Mouse (Mus musculus): ENCODE data around the gene Ctbp1. TPM values are rescaled to one million over a fixed set of nuclear protein-coding genes. Genes with fewer than 3 reads are reported as not detected.

The Ctbp1 gene
- polyA plus RNA-seq, 1 experiment from 2014 or later = 139 TPM

DNA sequence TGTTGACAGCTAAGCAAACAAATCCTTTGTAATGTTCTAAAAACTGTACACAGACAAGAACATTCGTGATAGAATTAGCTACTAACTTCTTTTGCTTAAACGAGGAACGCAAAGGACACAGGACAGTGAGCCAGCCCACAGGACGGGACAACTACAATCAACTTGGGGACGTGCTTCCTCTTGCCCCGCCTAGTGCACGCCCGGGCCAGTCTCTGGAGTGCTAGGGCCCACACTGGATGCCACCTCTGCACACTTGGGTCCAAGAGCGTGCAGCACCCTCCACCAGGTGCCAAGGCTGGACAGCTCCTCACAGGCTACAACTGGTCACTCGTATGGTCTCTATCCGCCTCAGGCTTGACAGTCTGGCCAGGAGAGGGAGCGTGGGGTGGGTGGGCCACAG, 26.6 kb downstream of the Ctbp1 start:
- no peak for ATAC-seq
- no peaks in the 10 kb centered on the region for H3K9me3 ChIP-seq (ENCODE audit: control insufficient read depth)
- no peak overlapping the region for H3K9ac ChIP-seq (ENCODE audit: low read depth, low read length)
- H3K27me3 ChIP-seq (replicated peaks; ENCODE audit: control insufficient read depth, insufficient read depth, low read length) = no peaks in the 10 kb centered on the region
- peaks cover 69% of the 10 kb centered on the region for H3K36me3 ChIP-seq (ENCODE audit: control insufficient read depth, insufficient read depth)
- no peak for TF ChIP-seq CTCF (IDR thresholded peaks at IDR 0.05; ENCODE audit: low read depth)
- no peak overlapping the region for H3K4me2 ChIP-seq (replicated peaks; ENCODE audit: low read depth)
- H3K27ac ChIP-seq (ENCODE audit: low read depth, low read length) = peak overlapping the region; percentile 22; the same call in 1 of the 2 replicates
- no peaks in the 10 kb centered on the region for H3K4me1 ChIP-seq (replicated peaks; ENCODE audit: control insufficient read depth, insufficient read depth, low read length)
- H3K4me3 ChIP-seq (ENCODE audit: low read depth, low read length) = no peak overlapping the region
- WGBS = 63% methylated on average over 12 of the region's 12 CpGs

DNA sequence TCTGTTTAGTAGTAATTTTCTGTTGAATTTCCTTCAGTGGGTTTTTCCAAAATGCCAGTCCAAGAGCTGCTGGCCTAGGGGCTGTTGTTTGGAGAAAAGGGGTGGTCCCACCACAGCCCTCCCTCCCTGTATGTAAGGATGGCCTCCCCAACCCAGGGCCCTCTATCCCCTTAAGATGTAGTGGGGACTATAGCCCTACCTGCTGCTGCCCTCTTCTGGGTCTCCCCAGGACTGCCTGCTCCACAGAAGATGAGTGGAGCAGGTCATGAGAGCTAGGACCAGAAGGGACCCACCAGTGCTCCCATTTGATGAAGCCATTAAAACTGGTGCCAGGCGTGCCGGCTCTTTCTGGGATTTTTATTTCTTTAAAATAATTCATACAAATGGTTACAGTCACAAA, 27.4 kb downstream of the Ctbp1 start:
- 93% methylated on average over 2 of the region's 2 CpGs for WGBS
- H3K4me1 ChIP-seq (replicated peaks; ENCODE audit: control insufficient read depth, insufficient read depth, low read length) = no peaks in the 10 kb centered on the region

DNA sequence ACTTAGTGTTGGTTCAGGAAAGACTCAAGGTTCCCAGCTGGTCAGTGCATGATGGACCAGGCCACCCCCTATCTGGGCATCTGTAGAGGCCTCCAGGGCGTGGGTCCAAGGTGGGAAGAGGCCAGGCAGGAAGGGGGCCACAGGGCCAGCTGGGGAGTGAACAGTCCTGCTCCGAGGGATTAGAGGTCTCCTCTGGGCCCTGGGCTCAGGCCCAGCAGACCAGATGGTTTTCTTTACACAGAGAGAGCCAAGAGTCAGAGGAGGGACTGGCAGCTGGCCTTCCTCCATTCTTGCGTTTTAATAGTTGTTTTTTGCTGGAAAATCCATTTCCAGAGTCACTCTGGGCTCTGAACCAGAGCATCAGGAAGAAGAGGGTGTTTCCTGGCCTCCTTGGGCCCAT, 29.1 kb downstream of the Ctbp1 start:
- no peak overlapping the region for H3K4me2 ChIP-seq (replicated peaks; ENCODE audit: low read depth)
- no peak overlapping the region for H3K9ac ChIP-seq (ENCODE audit: low read depth, low read length)
- H3K9me3 ChIP-seq (ENCODE audit: control insufficient read depth) = no peaks in the 10 kb centered on the region
- peak overlapping the region; percentile 54 for H3K27ac ChIP-seq (ENCODE audit: low read depth, low read length)
- H3K4me3 ChIP-seq (ENCODE audit: low read depth, low read length) = no peak overlapping the region
- H3K36me3 ChIP-seq (ENCODE audit: control insufficient read depth, insufficient read depth) = peaks cover 54% of the 10 kb centered on the region
- no peak for TF ChIP-seq CTCF (IDR thresholded peaks at IDR 0.05; ENCODE audit: low read depth)
- no peaks in the 10 kb centered on the region for H3K27me3 ChIP-seq (replicated peaks; ENCODE audit: control insufficient read depth, insufficient read depth, low read length)
- 70% methylated on average over 3 of the region's 3 CpGs for WGBS
- ATAC-seq = no peak
- H3K4me1 ChIP-seq (replicated peaks; ENCODE audit: control insufficient read depth, insufficient read depth, low read length) = no peaks in the 10 kb centered on the region

More for the DNA sequence above, 27.4 kb downstream of the Ctbp1 start:
- H3K27ac ChIP-seq (ENCODE audit: low read depth, low read length) = no peak overlapping the region
- no peak overlapping the region for H3K4me3 ChIP-seq (ENCODE audit: low read depth, low read length)
- H3K9me3 ChIP-seq (ENCODE audit: control insufficient read depth) = no peaks in the 10 kb centered on the region
- no peak overlapping the region for H3K4me2 ChIP-seq (replicated peaks; ENCODE audit: low read depth)
- peaks cover 62% of the 10 kb centered on the region for H3K36me3 ChIP-seq (ENCODE audit: control insufficient read depth, insufficient read depth)
- TF ChIP-seq CTCF (IDR thresholded peaks at IDR 0.05; ENCODE audit: low read depth) = peak; percentile 75
- no peak for ATAC-seq
- H3K9ac ChIP-seq (ENCODE audit: low read depth, low read length) = no peak overlapping the region
- no peaks in the 10 kb centered on the region for H3K27me3 ChIP-seq (replicated peaks; ENCODE audit: control insufficient read depth, insufficient read depth, low read length)

DNA sequence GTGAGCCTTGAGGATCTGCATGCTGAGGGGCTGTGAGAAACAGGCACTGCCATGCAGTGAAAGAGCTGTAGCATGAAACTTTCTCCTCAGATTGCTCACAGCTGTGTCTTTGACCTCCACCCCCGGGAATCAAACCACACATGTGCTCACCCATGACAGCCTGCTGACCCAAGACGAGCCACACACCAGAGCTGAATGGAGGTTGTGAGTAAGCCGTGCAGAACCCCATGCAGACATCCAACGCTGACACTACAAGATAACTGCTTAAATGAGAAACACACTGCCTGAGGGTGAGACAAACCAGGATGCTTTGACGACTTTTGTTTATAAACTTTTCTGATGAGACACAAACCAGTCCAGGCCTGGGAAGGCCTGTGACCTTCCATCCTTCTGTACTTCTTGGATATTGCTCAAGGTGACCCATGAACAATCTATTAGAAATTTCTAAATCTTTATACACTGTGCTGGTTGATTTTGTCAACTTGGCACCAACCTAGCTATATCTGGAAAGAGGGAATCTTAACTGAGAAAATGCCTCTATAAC, 30.3 kb downstream of the Ctbp1 start:
- Histone ChIP-seq H3K36me3 (ENCODE audit: control insufficient read depth, insufficient read depth) (peaks cover 41% of the 10 kb centered on the region), H3K4me1 (replicated peaks; ENCODE audit: control insufficient read depth, insufficient read depth, low read length) (no peaks in the 10 kb centered on the region), H3K4me2 (replicated peaks; ENCODE audit: low read depth) (no peak overlapping the region), H3K9me3 (ENCODE audit: control insufficient read depth) (no peaks in the 10 kb centered on the region), H3K9ac (ENCODE audit: low read depth, low read length) (no peak overlapping the region), H3K27me3 (replicated peaks; ENCODE audit: control insufficient read depth, insufficient read depth, low read length) (no peaks in the 10 kb centered on the region), H3K4me3 (ENCODE audit: low read depth, low read length) (no peak overlapping the region), H3K27ac (ENCODE audit: low read depth, low read length) (0 out of 2 replicates have a peak overlapping the region, but pooled peaks have one; percentile 5)
- 56% methylated on average over 5 of the region's 5 CpGs for WGBS
- TF ChIP-seq CTCF (IDR thresholded peaks at IDR 0.05; ENCODE audit: low read depth) = no peak
- ATAC-seq = no peak

DNA sequence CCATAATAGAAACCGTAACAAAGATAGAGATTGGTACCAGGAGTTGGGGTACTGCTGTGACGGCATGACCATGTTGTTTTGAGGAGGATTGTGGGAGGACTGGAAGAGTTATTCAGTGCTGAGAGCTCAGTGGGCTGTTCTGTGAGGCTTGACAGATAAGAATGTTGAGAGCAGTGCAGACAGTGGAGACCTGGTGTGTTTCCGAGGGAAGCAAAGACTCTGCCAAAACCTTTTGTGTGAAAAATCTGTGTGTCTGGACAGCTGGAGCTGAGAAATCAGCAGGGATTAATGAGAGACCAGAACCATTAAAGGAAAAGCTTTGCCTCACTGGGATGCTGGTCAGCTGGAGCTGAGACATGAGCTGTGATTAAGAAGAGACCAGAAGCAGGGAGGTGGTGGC, 34.9 kb downstream of the Ctbp1 start:
- ATAC-seq = no peak
- WGBS = 61% methylated on average over 3 of the region's 3 CpGs

DNA sequence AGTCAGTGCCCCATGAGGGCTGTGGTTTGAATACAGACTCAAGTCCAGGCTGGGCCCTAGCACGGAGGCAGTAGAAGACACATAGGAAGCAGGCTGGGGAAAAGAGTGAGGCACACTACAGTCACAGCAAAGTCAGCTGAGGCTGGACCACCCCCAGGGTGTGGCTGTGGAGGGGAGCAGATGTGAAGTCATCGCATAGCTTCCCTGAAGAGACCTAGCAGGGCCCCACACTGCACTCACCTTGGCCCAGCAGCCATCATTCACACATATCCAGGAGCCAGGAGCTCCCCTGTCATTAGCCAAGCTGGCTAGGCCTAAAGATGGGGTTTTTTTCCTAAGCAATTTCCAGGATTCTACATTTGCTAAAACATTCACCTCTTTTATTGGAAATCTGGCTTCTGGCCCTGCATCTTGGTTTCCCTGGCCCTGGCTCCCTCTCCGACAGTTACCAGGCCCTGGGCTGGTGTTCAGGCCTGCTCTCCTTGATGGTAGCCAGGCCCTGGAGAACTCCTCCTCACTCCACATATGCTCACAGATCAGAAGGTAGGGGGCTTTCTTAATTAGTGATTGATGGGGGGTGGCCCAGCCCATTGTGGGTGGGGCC, 35.6 kb downstream of the Ctbp1 start:
- no peak for ATAC-seq
- H3K4me1 ChIP-seq (replicated peaks; ENCODE audit: control insufficient read depth, insufficient read depth, low read length) = no peaks in the 10 kb centered on the region
- H3K4me2 ChIP-seq (replicated peaks; ENCODE audit: low read depth) = no peak overlapping the region
- H3K27me3 ChIP-seq (replicated peaks; ENCODE audit: control insufficient read depth, insufficient read depth, low read length) = no peaks in the 10 kb centered on the region
- 72% methylated on average over 3 of the region's 3 CpGs for WGBS
- no peak overlapping the region for H3K4me3 ChIP-seq (ENCODE audit: low read depth, low read length)
- H3K9me3 ChIP-seq (ENCODE audit: control insufficient read depth) = no peaks in the 10 kb centered on the region
- 0 out of 2 replicates have a peak, but pooled peaks cover 6% of the 10 kb centered on the region for H3K36me3 ChIP-seq (ENCODE audit: control insufficient read depth, insufficient read depth)
- no peak overlapping the region for H3K9ac ChIP-seq (ENCODE audit: low read depth, low read length)
- no peak overlapping the region for H3K27ac ChIP-seq (ENCODE audit: low read depth, low read length)
- TF ChIP-seq CTCF (IDR thresholded peaks at IDR 0.05; ENCODE audit: low read depth) = no peak

More for the DNA sequence above, 34.9 kb downstream of the Ctbp1 start:
- TF ChIP-seq CTCF (IDR thresholded peaks at IDR 0.05; ENCODE audit: low read depth) = no peak
- no peak overlapping the region for H3K4me3 ChIP-seq (ENCODE audit: low read depth, low read length)
- no peak overlapping the region for H3K4me2 ChIP-seq (replicated peaks; ENCODE audit: low read depth)
- H3K27ac ChIP-seq (ENCODE audit: low read depth, low read length) = no peak overlapping the region
- no peaks in the 10 kb centered on the region for H3K4me1 ChIP-seq (replicated peaks; ENCODE audit: control insufficient read depth, insufficient read depth, low read length)
- no peaks in the 10 kb centered on the region for H3K9me3 ChIP-seq (ENCODE audit: control insufficient read depth)
- H3K36me3 ChIP-seq (ENCODE audit: control insufficient read depth, insufficient read depth) = 0 out of 2 replicates have a peak, but pooled peaks cover 6% of the 10 kb centered on the region
- no peaks in the 10 kb centered on the region for H3K27me3 ChIP-seq (replicated peaks; ENCODE audit: control insufficient read depth, insufficient read depth, low read length)
- H3K9ac ChIP-seq (ENCODE audit: low read depth, low read length) = no peak overlapping the region
